Mouse (Mus musculus) brain, embryonic 14.5 days (tissue): Measurements from ENCODE around the gene Ovol1.

ENCODE experiments used
- CTCF ChIP-seq: fragments of 200-500 bp; IDR thresholded peaks from 2 replicates; pipeline ENCODE4 v1.5.1; 2012; ENCODE audit warnings: inconsistent platforms, mild to moderate bottlenecking, moderate library complexity, borderline replicate concordance; ENCODE audit not compliant: insufficient read depth, insufficient read length; ENCODE audit errors: extremely low read depth
- POLR2A ChIP-seq: fragments of 200-500 bp; IDR thresholded peaks from 2 replicates; pipeline ENCODE4 v1.6.1; 2012; ENCODE audit warnings: mild to moderate bottlenecking, inconsistent platforms, borderline replicate concordance; ENCODE audit not compliant: poor library complexity, insufficient read depth, insufficient read length, severe bottlenecking; ENCODE audit errors: extremely low read depth

DNA sequence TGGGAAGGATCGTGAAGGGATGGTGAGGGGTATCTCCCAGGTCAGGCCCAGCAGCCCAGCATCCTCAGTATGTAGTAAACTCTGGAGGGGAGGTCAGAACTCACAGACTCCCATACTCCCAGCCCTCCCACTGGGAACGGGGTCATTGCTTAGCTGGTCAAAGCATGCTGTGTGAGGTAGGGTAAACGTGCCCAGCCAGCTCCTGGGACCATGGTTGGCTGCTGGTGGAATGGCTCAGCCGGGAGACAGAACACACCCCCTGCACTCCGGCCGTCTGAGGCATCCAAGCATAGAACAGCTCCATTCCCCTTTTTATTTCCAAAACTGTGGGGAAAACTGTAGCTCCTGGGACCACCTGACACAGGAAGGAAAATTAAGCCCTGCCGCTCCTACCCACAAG, 2.3 kb downstream of the Ovol1 start:
- TF ChIP-seq POLR2A (no peak), CTCF (no peak)
